Mouse (Mus musculus) layer of hippocampus, adult 8-10 months (tissue): ENCODE results near the gene Serpina3f. TPM values are rescaled to one million over a fixed set of nuclear protein-coding genes. Genes with fewer than 3 reads are reported as not detected.
"Not testable (repeated sequence)": the region's sequence is repeated elsewhere in the genome, so short reads cannot be mapped to it uniquely, and the experiment has no call there.

Source experiments
- DNase-seq, 2 experiments: peaks; one replicate each; pipeline ENCODE4 v3.0.0; 2022; ENCODE audit warnings: low spot score in 2 of 2
- total RNA-seq, 4 experiments: library from RNA; stranded (reverse); gene quantifications; 2 replicates each; pipeline ENCODE4 v1.2.4; 2022

Serpina3f gene
- total RNA-seq, result under 1 TPM in 1 of 4 experiments, not detected in 3; 0.34 TPM

DNA sequence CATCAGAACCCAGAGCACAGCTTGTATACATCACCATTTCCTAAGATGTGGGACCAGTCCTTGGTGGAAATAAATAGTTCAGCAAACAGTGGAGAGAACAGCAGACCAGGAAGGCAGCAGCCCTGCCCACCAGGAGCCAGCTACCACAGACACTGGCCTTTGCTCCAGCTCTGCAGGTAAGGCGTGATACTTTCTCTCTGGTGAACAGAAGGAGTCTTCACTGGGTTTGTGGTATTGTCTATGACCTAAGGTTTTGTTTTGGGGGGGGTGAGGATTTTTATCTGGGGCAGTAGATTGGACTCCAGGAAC, at the start of gene Serpina3f:
Gene Serpina3f, plus strand, starts transcription at position 100 of the 309 bp plus-strand sequence.
- DNase-seq, result no peak

DNA sequence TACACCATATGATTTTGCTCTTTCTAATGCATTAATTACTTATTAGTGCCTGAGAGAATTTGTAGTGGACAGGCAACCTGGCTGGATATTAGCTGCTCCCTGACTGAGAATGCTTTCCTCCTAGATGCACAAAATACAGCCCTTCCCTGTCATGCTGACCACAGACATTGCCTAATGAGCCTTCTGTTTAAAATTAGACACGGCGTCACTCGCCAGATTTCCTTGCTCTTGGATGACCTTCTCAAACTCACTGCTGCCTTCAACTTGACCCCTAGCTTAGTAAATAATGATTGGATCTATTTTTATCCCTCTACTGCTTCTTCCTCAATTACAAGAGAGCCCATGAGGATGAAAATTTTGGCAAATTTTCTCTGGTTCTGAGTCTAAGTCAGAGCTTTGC, 39.6 kb upstream of the Serpina3f start:
- no peak for DNase-seq

DNA sequence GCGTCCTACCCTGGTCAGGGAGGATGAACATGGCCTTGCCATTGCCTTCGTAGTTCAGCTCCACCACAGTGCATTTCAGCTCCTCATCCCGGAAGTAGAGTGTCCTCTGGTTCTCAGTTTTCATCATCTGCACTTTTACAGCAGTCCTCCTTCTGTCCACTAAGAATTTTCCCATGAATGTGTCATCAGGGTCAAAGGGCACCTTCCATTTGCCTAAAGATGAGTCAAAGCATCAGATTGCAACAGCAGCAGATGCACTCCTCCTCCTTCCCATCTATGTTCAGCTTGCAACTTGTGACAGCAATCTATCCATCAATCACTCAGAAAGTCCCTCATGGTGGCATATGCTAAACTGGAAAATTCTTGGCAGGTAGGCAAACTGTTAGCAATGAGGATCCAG, 38.7 kb upstream of the Serpina3f start:
- DNase-seq, result no peak

DNA sequence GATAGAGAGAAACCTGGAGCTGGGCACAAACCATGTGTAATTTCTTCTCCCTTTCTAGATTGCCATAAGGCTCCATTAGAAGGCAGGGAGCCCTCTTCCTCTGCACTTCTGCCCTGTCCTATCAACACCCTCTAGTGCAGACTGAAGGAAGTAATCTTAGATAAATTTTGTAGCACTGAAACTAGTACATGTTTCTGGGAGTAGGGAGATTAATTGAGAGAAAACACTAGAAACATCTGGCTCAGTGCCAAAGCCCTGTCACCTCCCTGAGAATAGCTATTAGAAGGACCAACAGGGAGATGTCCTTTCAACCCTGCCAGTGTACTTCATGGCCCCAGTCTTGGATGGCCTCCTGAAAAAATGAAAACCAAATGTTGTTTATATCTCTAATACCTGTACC, 35.8 kb upstream of the Serpina3f start:
- DNase-seq, result no peak

DNA sequence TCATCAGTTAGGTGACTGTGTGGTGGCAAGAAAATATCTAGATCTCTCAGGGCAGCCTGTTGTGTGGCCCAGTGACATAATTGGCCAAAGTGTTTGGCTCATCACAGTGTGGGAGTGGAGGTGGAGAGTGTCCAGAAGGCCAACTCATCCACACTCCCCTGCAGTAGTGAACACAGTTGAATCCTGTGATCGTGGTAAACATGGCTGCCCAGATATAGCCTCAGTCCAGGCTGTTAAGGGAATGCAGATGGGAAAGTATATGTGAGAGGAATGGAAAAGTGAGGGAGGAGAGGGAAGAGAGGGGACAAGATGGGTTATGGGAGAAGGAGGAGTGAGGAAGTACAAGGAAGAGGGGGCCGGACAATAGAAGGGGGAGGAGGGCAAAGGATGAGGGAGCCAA, 35.4 kb upstream of the Serpina3f start:
- DNase-seq, result no peak

DNA sequence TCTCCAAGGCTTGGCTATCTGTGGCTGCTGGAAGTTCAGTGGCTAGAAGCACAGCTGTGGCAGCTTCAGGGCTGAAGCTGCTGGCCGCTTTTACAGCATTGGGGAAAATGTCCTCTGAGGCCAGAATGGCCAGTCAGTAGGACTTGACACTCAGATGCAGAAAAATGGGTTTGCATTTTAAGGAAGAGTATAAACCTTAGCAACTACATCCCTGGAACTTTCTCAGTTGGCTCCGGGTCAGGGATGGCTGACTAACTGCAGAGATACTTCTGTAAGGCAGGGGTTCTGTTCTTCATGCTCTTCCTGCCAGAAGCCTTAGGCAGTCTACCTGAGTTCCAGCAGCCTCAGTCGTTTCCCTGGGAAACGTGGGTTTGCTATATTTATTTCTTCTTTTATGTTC, 29.3 kb upstream of the Serpina3f start:
- no peak for DNase-seq

DNA sequence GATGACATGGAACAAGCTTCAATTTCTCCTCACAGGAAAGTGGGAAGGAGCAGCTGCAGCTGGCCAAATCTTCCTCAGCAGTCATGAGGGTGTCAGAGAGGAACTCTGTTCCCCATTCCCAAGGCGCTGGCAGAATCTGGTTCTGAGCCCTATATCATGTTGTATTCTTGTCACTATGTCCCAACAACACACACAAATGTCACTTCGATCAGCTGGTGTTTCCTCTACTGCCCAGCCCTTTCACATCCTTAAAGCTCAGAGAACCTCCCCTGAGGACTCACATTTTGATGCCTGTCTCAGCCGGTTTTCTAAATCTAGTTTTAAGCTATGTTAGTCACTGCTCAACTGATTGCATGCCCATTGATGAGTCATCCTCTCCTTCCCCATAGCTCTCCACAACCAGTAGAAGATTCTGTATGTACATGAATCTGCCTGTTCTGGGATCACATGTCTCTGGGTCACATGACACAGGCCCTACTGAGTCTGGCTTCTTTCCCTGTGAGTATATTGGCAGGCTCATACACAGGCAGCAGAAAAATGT, 28.2 kb upstream of the Serpina3f start:
- DNase-seq, result no peak

DNA sequence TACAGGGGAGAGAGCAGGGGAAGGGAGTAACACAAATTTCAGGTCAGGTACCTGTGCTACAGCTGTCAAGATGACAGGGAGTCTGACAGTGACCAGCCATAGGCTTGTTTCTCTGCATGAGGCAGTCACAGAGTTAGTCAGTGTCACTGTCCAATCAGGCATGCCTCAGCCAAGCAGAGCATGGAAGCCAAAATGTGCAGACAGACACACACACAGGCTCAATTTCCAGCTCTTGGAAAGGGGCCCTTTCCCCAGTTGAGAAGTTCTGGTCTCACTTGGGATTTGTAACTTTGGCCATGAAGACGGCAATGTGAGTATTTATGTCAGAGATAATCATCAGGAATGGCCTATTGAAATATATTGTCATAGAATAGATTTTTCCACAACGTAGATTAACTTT, 25.1 kb upstream of the Serpina3f start:
- no peak for DNase-seq

DNA sequence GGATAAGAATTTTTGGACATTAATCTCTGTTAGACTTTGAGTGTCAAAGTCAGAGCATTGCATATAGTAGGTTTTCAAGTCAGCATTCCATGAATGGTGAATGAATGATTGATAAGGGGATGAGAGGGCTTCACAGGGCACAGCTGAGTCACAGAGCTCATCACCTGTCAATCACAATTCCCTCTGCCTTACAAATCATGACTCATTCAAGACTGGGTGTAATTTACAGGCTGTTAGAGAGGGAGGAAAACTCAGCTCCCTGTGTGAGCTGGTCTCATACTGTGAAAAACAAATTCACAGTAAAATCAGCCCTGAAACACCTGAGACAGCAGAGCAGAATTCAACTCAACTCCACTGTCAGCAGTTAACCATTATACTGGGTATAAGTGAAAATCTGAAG, 23.5 kb upstream of the Serpina3f start:
- DNase-seq, result no peak

DNA sequence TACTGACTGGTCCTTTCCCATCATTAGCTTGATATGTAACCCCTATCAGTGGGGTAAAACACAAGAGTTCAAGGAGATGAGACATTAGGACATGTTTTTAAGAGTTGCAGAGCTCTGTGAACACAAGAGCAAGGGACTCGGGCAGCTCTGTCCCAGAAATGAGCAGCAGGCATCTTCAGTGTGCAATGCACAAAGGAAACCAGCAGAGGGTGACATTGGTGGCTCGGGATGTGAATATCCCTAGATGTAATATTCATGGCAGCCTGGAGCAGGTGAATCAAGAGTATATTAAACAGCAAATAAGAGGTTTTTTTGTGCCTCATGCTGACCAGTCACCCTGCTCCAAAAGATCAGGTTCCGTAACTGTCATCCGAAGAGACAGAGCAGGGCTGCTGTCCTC, 5.2 kb upstream of the Serpina3f start:
- no peak for DNase-seq

DNA sequence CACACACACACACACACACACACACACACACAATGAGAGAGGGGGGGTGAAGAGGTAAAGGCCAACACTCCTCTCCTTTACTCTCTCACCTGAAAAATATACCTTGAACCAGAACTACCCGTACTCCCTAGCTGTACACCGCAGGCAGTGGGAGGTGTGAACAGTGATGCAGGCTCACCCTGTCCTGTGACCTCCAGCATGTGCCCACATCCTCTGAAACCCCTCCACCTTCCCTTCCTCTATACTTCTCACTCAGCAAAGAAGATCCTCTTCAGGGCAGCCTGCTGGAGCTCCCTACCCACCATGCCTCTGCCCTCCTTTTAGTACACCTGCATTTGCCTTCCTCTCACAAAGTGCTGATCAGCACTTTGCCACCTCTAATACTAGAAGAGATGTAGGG, 4.5 kb upstream of the Serpina3f start:
- no peak for DNase-seq

DNA sequence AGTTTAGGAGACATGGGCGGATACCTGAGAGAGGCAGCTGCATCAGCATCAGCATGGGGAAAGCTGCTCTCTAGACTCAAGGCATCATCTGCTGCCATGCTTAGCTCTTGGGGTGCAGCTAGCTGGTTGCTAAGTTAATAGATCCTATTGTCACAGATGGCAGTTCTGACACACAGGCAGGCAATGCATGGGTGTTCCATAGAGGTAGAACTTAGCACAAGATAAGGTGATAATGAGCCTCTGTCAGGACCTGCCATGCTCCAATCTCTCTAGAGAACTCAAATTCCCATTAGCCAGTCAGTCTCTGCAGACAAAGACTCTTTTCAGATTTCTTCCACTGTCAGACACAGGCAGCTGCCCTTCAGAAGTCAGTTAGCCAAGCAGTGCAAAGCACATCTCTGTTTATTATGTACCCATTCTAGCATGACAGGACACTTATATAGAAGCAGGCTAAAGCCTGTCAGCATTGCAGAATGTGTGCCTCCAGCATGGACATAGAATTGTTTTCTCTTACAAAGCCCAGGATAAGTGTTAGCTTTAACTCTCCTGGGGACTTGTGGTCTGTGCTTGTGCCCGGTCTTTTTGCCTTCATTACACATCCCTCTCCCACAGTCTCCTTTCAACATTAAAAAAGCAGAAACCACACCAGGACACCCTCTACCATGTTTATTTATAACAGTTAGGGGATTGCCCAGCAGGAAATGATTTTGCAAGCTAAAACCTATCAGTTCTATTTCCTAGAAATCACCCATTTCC, 477 bp upstream of the Serpina3f start:
- peak; percentile 12 to 13 for DNase-seq

DNA sequence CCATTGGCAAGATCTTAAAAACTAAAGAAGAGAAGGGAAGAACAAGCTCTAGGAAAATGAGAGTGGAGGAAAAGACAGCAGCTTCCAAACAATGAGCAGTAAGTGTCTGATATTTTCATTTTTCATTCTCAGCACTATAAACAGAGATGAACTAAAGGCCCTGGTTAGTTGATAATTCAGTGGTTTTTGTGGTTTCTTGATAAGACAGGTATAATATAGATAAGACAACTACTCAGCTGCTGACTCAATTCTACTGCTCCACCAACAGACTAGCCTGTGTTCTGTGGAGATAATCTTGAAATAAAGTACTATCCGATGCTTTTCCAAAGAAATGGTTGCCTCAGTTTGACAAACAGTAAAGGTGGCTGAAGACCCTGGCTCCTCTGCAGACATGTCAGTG, 905 bp downstream of the Serpina3f start:
- DNase-seq, result no peak

DNA sequence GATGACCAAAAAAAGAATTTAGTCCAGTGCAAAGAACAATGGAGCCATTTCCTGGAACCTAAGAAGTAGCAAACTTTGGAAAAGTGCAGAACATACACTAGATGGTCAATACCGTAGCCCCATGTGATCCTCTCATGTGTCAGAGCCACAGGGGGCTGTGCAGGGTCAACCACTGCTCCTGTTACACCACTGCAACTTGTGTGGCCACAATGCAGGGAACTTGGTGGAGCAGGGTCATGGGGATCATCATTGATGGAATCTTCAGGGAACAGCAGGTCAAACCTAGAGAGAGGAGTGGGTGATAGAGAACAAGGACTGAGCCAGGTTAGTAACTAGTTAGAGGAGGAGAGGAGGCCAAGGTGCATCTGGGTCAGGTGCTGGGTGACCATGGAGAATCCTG, 7.3 kb downstream of the Serpina3f start:
- no peak for DNase-seq

DNA sequence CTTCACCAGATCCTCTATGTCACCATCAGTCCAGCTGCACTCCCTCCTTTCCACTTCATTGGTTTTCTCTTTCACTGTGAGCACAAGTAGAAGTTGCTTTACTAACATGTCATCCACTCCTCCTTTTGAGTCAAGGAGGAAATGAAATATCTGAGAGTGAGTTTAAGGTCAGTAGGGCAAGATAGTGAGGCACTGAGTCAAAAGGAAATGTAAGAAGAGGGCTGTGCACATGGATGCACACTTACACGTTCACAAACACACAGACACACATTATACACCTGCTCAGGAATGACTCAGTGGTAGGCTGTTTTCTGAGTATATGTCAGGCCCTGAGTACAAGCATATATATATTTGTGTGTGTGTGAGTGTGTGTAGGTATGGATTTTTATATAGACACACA, 9.3 kb downstream of the Serpina3f start:
- no peak for DNase-seq

DNA sequence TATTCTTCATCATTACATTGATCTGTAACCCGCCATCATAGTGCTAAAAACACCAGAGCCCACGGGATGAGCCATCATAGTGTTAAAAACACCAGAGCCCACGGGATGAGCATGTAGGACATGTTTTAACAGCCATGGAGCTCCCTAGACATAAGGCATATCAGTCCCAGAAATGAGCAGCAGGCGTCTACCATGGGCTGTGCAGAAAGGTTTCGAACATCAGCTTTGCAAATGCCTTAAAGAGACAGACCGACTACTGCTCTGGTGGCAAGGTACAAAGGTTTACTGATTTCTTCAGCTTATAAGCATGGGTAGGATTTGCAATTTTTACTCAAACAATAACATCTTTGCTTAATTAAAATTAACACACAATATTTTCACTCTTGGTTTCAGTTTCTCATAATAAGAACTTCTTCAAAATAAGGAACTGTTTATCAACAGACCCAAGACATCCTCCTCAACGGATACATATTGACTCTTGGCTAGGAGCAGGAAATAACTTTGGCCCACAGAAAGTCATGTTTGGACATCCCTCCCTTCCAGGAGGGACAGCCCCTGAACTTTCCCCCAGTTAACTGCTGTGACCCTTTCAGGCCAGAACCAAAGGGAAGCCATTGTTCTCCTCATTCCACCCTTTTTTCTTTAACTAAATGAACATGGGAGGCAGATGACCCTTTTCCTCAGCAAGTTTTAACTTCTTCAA, 10.4 kb downstream of the Serpina3f start:
- no peak for DNase-seq

DNA sequence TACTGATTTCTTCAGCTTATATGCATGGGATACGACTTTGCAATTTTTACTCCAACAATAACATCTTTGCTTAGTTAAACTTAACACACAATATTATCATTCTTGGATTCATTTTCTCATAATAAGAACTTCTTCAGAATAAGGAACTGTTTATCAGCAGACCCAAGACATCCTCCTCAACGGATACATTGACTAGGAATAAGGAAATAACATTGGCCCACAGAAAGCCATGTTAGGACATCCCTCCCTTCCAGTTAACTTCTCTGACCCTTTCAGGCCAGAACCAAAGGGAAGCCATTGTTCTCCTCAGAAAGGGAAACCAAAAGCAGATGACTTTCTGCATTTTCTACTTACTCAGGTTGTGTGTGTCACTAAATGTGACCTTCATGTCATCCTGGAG, 16.4 kb downstream of the Serpina3f start:
- DNase-seq, result no peak

DNA sequence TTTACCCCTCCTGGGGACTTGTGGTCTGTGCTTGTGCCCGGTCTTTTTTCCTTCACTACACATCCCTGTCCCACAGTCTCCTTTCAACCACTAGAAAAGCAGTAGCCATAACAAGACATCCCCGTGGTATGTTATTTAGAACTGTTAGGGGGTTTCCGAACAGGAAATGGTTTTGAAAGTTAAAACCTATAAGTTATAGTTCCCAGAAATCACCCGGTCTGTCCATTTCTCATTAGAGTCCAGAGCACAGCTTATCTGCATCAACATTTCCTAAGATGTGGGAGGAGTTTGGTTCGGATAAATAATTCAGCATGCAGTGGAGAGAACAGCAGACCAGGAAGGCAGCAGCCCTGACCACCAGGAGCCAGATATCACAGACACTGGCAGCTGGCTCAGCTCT, 21.6 kb downstream of the Serpina3f start, which contains the start of gene Serpina3g:
Gene Serpina3g, plus strand, starts transcription at position 331 of the 400 bp plus-strand sequence.
- no peak for DNase-seq

DNA sequence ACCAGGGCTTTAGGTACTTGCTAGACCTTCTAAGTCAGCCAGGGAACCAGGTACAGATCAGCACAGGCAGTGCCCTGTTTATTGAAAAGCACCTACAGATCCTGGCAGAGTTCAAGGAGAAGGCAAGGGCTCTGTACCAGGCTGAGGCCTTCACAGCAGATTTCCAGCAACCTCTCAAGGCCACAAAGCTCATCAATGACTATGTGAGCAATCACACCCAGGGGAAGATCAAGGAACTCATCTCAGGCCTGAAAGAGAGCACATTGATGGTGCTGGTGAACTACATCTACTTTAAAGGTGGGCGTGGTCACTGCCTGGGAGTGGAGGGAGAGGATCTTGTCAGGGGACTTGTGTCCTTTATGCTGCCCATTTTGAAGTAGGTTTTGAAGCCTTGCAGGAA, 23.7 kb downstream of the Serpina3f start:
- DNase-seq, result not testable (repeated sequence)

DNA sequence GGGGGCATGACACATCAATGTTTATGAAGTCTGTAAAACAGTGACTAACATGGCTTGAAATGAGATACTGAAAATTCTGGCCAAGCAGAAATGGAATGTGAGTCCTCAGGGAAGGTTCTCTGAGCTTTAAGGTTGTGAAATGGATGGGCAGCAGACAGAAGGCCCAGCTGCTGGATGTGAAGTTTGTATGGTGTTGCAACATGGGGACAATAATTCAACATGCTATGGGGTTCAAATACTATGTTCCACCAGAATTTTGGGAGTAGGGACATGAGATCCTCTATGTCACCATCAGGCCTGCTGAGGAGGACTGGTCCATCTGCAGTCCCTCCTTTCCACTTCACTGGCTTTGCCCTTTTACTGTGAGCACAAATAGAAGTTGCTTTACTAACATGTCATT, 29.0 kb downstream of the Serpina3f start:
- no peak for DNase-seq

DNA sequence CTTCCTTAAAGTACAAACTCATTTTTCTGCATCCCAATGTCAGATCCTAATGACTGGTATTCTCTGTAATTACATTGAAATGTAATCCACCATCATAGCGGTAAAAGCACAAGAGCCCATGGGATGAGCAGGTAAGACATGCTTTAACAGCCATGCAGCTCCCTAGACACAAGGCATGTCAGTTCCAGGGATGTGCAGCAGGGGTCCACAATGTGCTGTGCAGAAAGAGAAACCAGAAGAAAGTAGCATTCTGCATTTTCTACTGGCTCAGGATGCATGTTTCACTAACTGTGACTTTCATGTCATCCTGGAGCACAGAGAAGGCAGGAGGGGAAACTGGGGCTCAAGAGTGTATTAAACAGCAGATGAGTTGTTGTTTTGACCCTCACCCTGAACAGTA, 30.7 kb downstream of the Serpina3f start:
- DNase-seq, result peak; percentile 8 to 16

DNA sequence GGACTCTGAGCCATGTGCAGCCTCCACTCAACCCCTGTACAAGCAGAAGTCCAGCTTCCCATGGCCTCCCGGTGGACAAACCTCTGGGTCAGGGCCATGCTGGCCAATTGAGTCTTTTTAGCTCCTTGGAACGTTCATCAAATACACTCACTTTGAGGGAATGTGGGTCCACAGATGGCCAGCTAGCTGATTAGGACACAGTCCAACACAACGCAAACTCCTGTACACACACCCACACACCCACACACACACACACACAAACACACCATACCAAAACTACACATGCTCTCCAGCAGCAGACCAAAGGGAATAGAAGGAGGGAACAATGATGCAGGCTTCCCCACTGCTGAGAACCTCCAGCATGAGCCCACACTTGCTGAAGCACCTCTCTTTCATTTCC, 31.3 kb downstream of the Serpina3f start:
- peak; percentile 19 to 59 for DNase-seq

DNA sequence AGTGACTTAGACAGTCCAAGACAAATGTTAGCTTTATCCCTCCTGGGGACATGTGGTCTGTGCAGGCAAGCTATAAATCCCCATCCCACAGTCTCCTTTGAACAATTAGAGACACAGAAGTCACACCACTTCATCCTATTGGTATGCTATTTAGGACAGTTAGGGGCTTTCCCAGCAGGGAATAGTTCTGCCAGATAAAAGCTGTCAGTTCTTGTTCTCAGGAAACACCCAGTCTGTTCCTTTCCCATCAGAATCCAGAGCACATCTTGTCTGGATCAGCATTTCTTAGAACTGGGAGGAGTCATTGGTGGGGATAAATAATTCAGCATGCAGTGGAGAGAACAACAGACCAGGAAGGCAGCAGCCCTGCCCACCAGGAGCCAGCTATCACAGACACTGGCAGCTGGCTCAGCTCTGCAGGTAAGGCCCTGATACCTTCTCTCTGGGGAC, 33.2 kb downstream of the Serpina3f start:
- DNase-seq, result no peak
